Mouse (Mus musculus): ENCODE measurements around the gene Parp16.
"Not testable (repeated sequence)": the region's sequence is repeated elsewhere in the genome, so short reads cannot be mapped to it uniquely, and the experiment has no call there.

The Parp16 gene

GRCm38 (mm10) chr9:65241973-65242372, 46.8 kb downstream of the Parp16 start:
- no peak for DNase-seq (ENCODE audit: inconsistent ontology term)

- no peak for DNase-seq (ENCODE audit: inconsistent ontology term)
Observed at GRCm38 (mm10) chr9:65243249-65243648, 48.1 kb downstream of the Parp16 start.

- DNase-seq (ENCODE audit: inconsistent ontology term) = no peak
Observed at GRCm38 (mm10) chr9:65244036-65244806, 49.1 kb downstream of the Parp16 start.

- DNase-seq (ENCODE audit: inconsistent ontology term) = no peak
Observed at GRCm38 (mm10) chr9:65247502-65248376, 52.6 kb downstream of the Parp16 start.

GRCm38 (mm10) chr9:65248377-65248690, 53.2 kb downstream of the Parp16 start:
- no peak for DNase-seq (ENCODE audit: inconsistent ontology term)

- DNase-seq (ENCODE audit: inconsistent ontology term) = no peak
Observed at GRCm38 (mm10) chr9:65252026-65252425, 56.9 kb downstream of the Parp16 start.

GRCm38 (mm10) chr9:65255906-65256600, 60.9 kb downstream of the Parp16 start:
- no peak for DNase-seq (ENCODE audit: inconsistent ontology term)

- peak; percentile 56 for DNase-seq (ENCODE audit: inconsistent ontology term)
Observed at GRCm38 (mm10) chr9:65257218-65257910, 62.2 kb downstream of the Parp16 start.

GRCm38 (mm10) chr9:65259366-65259765, 64.2 kb downstream of the Parp16 start:
- no peak for DNase-seq (ENCODE audit: inconsistent ontology term)

GRCm38 (mm10) chr9:65261591-65262230, 66.6 kb downstream of the Parp16 start:
- DNase-seq (ENCODE audit: inconsistent ontology term) = no peak

GRCm38 (mm10) chr9:65262641-65263120, 67.5 kb downstream of the Parp16 start:
- no peak for DNase-seq (ENCODE audit: inconsistent ontology term)

GRCm38 (mm10) chr9:65264959-65265358, 69.8 kb downstream of the Parp16 start, which contains the start of gene Cilp:
Gene Cilp (plus strand): TSS chr9:65265180.
- DNase-seq (ENCODE audit: inconsistent ontology term) = no peak

GRCm38 (mm10) chr9:65267742-65268515, 72.8 kb downstream of the Parp16 start:
- DNase-seq (ENCODE audit: inconsistent ontology term) = peak; percentile 96

- no peak for DNase-seq (ENCODE audit: inconsistent ontology term)
Observed at GRCm38 (mm10) chr9:65273048-65273809, 78.1 kb downstream of the Parp16 start.

GRCm38 (mm10) chr9:65273873-65274272, 78.7 kb downstream of the Parp16 start:
- DNase-seq (ENCODE audit: inconsistent ontology term) = no peak

- not testable (repeated sequence) for DNase-seq (ENCODE audit: inconsistent ontology term)
Observed at GRCm38 (mm10) chr9:65274851-65275250, 79.7 kb downstream of the Parp16 start.

- no peak for DNase-seq (ENCODE audit: inconsistent ontology term)
Observed at GRCm38 (mm10) chr9:65275810-65276530, 80.8 kb downstream of the Parp16 start.

GRCm38 (mm10) chr9:65281536-65282151, 86.5 kb downstream of the Parp16 start:
- DNase-seq (ENCODE audit: inconsistent ontology term) = peak; percentile 92
